Mouse (Mus musculus) thymus, adult 2 months (tissue): ENCODE data around the gene Sox18. TPM values are rescaled to one million over a fixed set of nuclear protein-coding genes. Genes with fewer than 3 reads are reported as not detected.

Experiments used
- DNase-seq: peaks from one replicate; pipeline ENCODE4 v3.0.0; 2021
- H3K27ac ChIP-seq: fragments of 200-500 bp; 2 replicates; pipeline ENCODE4 v1.5.1; 2012; ENCODE audit warnings: low read length, control low read depth; ENCODE audit not compliant: control insufficient read depth, insufficient read depth
- H3K27me3 ChIP-seq: fragments of 200-500 bp; 2 replicates; pipeline ENCODE4 v1.6.1; 2012; ENCODE audit warnings: mild to moderate bottlenecking, low read length, moderate library complexity, mixed read lengths; ENCODE audit not compliant: control insufficient read depth, insufficient read depth
- H3K36me3 ChIP-seq: fragments of 200-500 bp; 2 replicates; pipeline ENCODE4 v1.6.1; 2012; ENCODE audit warnings: mild to moderate bottlenecking, low read length, moderate library complexity; ENCODE audit not compliant: control insufficient read depth, insufficient read depth
- H3K4me1 ChIP-seq: fragments of 200-500 bp; replicated peaks from 2 replicates; pipeline ENCODE4 v1.6.1; 2012; ENCODE audit warnings: low read length; ENCODE audit not compliant: control insufficient read depth, insufficient read depth
- H3K4me3 ChIP-seq: fragments of 200-500 bp; 2 replicates; pipeline ENCODE4 v1.5.1; 2012; ENCODE audit warnings: mild to moderate bottlenecking, low read length, control low read depth, moderate library complexity; ENCODE audit not compliant: control insufficient read depth, insufficient read depth
- CTCF ChIP-seq: fragments of 200-500 bp; IDR thresholded peaks from 2 replicates; pipeline ENCODE4 v1.5.1; 2012; ENCODE audit warnings: mild to moderate bottlenecking, control low read depth, low read length, moderate library complexity, borderline replicate concordance; ENCODE audit not compliant: control insufficient read depth, poor library complexity, insufficient read depth; ENCODE audit errors: extremely low read depth
- POLR2A ChIP-seq: fragments of 200-500 bp; IDR thresholded peaks from 2 replicates; pipeline ENCODE4 v1.6.1; 2012; ENCODE audit warnings: mild to moderate bottlenecking, low read length, control low read depth, moderate library complexity; ENCODE audit not compliant: control insufficient read depth, poor library complexity, insufficient read depth; ENCODE audit errors: extremely low read depth
- WGBS: fragments of 180-500 bp; shearing (Covaris S2); methylation state at CpG from one replicate; pipeline ENCODE4 v1.1.7; 2018; 5-methylcytosine and 5-hydroxymethylcytosine counted together
- polyA plus RNA-seq: library from polyadenylated mRNA; depleted of rRNA; stranded (reverse); fragments of >200 nt; gene quantifications from 2 replicates; pipeline ENCODE4 v1.2.3, GENCODE M21; 2012

Sox18 gene
- polyA plus RNA-seq, 1 experiment = 21.7 TPM

DNA sequence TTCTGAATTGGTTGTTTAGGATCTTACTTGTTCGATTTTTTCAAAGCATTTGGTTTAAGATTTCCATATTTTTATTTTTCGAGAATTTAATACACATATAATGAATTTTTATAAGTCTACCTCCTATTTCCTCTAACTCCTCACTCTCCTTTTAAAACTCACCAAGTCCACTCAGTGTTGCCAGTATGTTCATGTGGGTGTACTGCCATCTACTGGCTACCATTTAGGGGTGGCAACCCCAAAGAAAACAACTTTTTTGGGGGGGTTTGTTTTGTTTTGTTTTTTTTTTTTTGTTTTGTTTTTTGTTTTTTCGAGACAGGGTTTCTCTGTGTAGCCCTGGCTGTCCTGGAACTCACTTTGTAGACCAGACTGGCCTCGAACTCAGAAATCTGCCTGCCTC lies 35.2 kb upstream of the Sox18 start:
- TF ChIP-seq POLR2A (no peak), CTCF (no peak)
- H3K4me3 ChIP-seq = no peak overlapping the region
- H3K27ac ChIP-seq = no peak overlapping the region
- WGBS = 35% methylated on average over 4 of the region's 4 CpGs
- H3K4me1 ChIP-seq = no peaks in the 10 kb centered on the region
- DNase-seq = peak; percentile 25
- H3K36me3 ChIP-seq = no peaks in the 10 kb centered on the region
- H3K27me3 ChIP-seq = no peaks in the 10 kb centered on the region

- Histone ChIP-seq H3K4me3 (no peak within 1 kb of the TSS), H3K36me3 (no peaks in the 10 kb centered on the region), H3K4me1 (peaks cover 8% of the 10 kb centered on the region), H3K27ac (no peak within 1 kb of the TSS), H3K27me3 (no peaks in the 10 kb centered on the region)
- 54% methylated on average over 5 of the region's 5 CpGs for WGBS
- no peak for DNase-seq
- TF ChIP-seq POLR2A (no peak), CTCF (no peak)
These were observed 26.8 kb upstream of the Sox18 start, which contains the start of gene Lkaaear1 for GRCm38 (mm10) chr2:181698241-181698640. Lkaaear1 (minus strand) TSS chr2:181698442.

DNA sequence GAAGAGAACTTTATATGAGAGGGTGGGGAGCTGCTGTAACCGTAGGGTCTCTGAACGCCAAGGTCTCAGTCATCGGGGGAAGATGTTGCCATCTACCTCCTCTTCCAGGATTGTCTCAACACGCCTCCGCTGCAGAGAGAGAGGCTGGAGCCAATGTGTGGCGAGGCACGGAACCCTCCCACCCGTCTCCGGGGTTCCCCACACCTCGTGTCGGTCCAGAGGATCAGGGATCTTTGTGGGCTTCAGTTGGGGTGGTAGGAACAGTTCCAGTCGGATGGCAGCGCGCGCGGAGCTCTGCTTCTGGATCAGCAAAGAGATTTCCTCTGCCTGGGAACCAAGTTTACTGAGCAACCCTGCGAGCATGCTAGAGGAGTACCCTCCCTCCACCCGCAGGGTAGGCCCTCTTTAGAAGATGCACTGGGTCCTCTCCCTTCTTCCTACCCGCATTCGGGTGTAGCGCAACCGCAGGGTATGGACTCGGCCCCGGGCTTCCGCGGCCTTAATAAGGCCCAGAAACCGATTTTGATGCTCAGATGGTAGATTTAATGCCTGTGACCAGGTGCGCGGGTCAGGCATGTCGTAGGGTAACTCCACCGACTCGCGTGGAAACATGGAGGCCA lies 25.5 kb upstream of the Sox18 start:
- TF ChIP-seq CTCF (no peak), POLR2A (no peak)
- 96% methylated on average over 33 of the region's 33 CpGs for WGBS
- DNase-seq = no peak
- no peak overlapping the region for H3K4me3 ChIP-seq
- H3K36me3 ChIP-seq = no peaks in the 10 kb centered on the region
- H3K4me1 ChIP-seq = peaks cover 20% of the 10 kb centered on the region
- no peaks in the 10 kb centered on the region for H3K27me3 ChIP-seq
- H3K27ac ChIP-seq = no peak overlapping the region

GRCm38 (mm10) chr2:181695776-181696175 lies 24.3 kb upstream of the Sox18 start:
- DNase-seq = no peak
- TF ChIP-seq POLR2A (no peak), CTCF (no peak)
- Histone ChIP-seq H3K27ac (no peak overlapping the region), H3K4me3 (no peak overlapping the region), H3K4me1 (peaks cover 30% of the 10 kb centered on the region), H3K36me3 (no peaks in the 10 kb centered on the region), H3K27me3 (no peaks in the 10 kb centered on the region)
- 84% methylated on average over 1 of the region's 1 CpGs for WGBS

DNA sequence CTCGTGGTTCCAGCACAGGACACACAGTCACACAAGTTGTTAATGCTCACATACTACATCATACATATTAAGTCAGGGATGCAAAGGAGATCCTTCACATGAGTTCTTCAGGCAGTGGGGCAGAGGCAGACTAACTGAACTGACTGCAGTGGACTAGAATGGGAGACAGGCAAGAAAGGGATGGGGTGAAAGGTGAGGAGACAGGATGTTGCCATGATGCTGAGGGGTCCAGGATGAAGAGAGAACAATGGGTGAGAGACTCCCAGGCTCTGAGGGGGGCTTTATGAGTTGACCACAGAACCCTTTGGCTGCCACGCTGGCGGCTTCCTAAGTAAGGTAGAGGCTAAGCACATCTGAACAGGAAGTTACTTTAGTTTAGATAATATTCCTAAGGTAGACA lies 23.1 kb upstream of the Sox18 start:
- Histone ChIP-seq H3K4me3 (no peak overlapping the region), H3K4me1 (peaks cover 36% of the 10 kb centered on the region), H3K27ac (no peak overlapping the region), H3K36me3 (no peaks in the 10 kb centered on the region), H3K27me3 (no peaks in the 10 kb centered on the region)
- DNase-seq = no peak
- TF ChIP-seq POLR2A (no peak), CTCF (no peak)
- 76% methylated on average over 3 of the region's 3 CpGs for WGBS

GRCm38 (mm10) chr2:181693339-181694280 lies 22.2 kb upstream of the Sox18 start, which contains the start of gene Rgs19:
Rgs19 (minus strand) TSS chr2:181693977.
- TF ChIP-seq CTCF (no peak; the same call in 1 of the 2 replicates), POLR2A (peak; percentile 87)
- WGBS = under 1% methylated on average over 73 of the region's 75 CpGs
- H3K27ac ChIP-seq = peak within 1 kb of the TSS; percentile 36; the same call in 1 of the 2 replicates
- peak; percentile 90 for DNase-seq
- H3K36me3 ChIP-seq = 0 out of 2 replicates have a peak, but pooled peaks cover 5% of the 10 kb centered on the region
- H3K4me1 ChIP-seq = peaks cover 36% of the 10 kb centered on the region
- H3K4me3 ChIP-seq = peak within 1 kb of the TSS; percentile 77
- H3K27me3 ChIP-seq = no peaks in the 10 kb centered on the region
